Mouse (Mus musculus) neural tube, embryonic 13.5 days (tissue): ENCODE measurements at regions not wholly inside any gene's neighbourhood (a gene's known extent, or its start where the extent isn't known, plus 50 kb on each side); places are given as distances from the start of the nearest gene placed in this dataset.

Experiments
- ATAC-seq: fragments of 200-750 bp; cut with Nextera tagmentation; 2 replicates; pipeline ENCODE4 v1.8.0; 2017; ENCODE audit warnings: low read depth, mild to moderate bottlenecking, moderate TSS enrichment, moderate library complexity
- H3K27ac ChIP-seq: fragments of 300-500 bp; sonication (generic); replicated peaks from 2 replicates; pipeline ENCODE4 v1.5.1; 2015; ENCODE audit warnings: moderate library complexity, mild to moderate bottlenecking, inconsistent platforms
- H3K27me3 ChIP-seq: fragments of 300-500 bp; sonication (generic); 2 replicates; pipeline ENCODE4 v1.6.1; 2015; ENCODE audit warnings: mild to moderate bottlenecking, inconsistent platforms
- H3K36me3 ChIP-seq: fragments of 300-500 bp; sonication (generic); 2 replicates; pipeline ENCODE4 v1.6.1; 2015; ENCODE audit warnings: mild to moderate bottlenecking, inconsistent platforms
- H3K4me1 ChIP-seq: fragments of 300-500 bp; sonication (generic); replicated peaks from 2 replicates; pipeline ENCODE4 v1.6.1; 2015; ENCODE audit warnings: inconsistent platforms
- H3K4me2 ChIP-seq: fragments of 300-500 bp; sonication (generic); 2 replicates; pipeline ENCODE4 v1.6.1; 2015; ENCODE audit warnings: inconsistent platforms, mild to moderate bottlenecking, moderate library complexity
- H3K4me3 ChIP-seq: fragments of 300-500 bp; sonication (generic); 2 replicates; pipeline ENCODE4 v1.5.1; 2015; ENCODE audit warnings: mild to moderate bottlenecking, inconsistent platforms
- H3K9ac ChIP-seq: fragments of 300-500 bp; sonication (generic); 2 replicates; pipeline ENCODE4 v1.6.1; 2015; ENCODE audit warnings: moderate library complexity, mild to moderate bottlenecking, inconsistent platforms
- H3K9me3 ChIP-seq: fragments of 300-500 bp; sonication (generic); 2 replicates; pipeline ENCODE4 v1.6.1; 2016; ENCODE audit warnings: inconsistent platforms
- WGBS: fragments of 180-500 bp; shearing (Covaris S2); methylation state at CpG from one replicate; pipeline ENCODE4 v1.1.7; 2015; 5-methylcytosine and 5-hydroxymethylcytosine counted together

DNA sequence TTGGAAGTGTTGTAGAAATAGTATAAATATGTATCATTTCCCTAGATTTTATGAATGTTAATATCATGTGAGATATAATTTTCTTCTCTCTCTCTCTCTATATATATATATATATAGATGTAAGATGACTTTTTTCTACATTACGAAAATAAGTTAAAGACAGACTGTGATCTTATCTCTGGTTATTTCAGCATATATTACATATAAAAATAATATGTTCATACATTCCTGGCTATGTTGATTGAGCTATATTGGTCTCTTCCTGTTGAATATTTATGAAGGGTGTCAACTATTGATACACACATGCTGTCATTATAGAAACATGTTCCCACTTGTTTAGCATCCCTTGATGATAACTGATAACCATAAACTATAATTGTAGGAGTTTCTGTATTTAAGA is 793.2 kb upstream of the Fat3 start:
- 92% methylated on average over 1 of the region's 1 CpGs for WGBS
- no peaks in the 10 kb centered on the region for H3K9me3 ChIP-seq
- H3K4me3 ChIP-seq, result no peak overlapping the region
- no peak overlapping the region for H3K9ac ChIP-seq
- no peaks in the 10 kb centered on the region for H3K36me3 ChIP-seq
- H3K4me1 ChIP-seq, result no peaks in the 10 kb centered on the region
- H3K27me3 ChIP-seq, result no peaks in the 10 kb centered on the region
- no peak overlapping the region for H3K27ac ChIP-seq
- no peak overlapping the region for H3K4me2 ChIP-seq
- no peak for ATAC-seq

DNA sequence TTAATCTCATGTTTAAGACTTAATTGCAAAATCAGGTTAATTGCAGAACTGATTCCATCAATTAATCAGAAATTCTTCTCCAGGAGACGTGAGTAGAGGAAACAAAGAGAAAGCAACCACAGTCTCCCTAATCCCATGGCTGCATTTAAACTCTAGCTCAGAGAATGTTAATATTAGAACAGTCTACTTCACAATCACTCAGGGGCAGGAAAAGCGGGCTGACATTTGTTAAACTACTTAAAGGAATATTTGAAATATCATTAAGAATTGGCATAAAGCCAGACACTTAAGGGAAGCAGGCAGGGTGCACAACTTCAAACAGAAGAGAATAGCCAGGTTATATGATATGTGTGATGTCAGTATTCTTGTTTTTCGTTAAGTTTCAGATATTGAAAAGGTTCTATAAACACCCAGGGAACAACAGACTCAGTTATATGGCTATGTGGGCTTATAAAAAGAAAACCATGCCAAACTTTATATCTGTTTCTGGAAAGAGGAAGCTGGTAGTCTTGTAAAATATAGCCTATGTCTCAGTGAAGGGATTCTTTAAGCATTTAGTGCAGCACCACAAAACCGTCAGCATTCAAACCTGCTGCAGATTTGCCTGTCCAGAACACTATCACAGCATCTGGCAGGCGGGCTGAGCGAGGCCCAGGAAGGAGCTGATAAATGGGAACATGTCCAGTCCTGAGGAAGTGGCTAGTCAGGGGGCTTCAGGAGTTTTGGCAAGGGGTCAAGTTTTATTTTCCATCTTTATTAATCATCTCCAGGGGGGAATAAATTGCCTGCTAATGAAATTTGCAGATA is 787.9 kb upstream of the Fat3 start:
- Histone ChIP-seq H3K36me3 (no peaks in the 10 kb centered on the region), H3K9me3 (no peaks in the 10 kb centered on the region), H3K27me3 (no peaks in the 10 kb centered on the region), H3K9ac (no peak overlapping the region), H3K27ac (0 out of 2 replicates have a peak overlapping the region, but pooled peaks have one; percentile 14), H3K4me3 (no peak overlapping the region), H3K4me2 (no peak overlapping the region), H3K4me1 (no peaks in the 10 kb centered on the region)
- 54% methylated on average over 6 of the region's 6 CpGs for WGBS
- 0 out of 2 replicates have a peak, but pooled peaks have one; percentile 59 for ATAC-seq

DNA sequence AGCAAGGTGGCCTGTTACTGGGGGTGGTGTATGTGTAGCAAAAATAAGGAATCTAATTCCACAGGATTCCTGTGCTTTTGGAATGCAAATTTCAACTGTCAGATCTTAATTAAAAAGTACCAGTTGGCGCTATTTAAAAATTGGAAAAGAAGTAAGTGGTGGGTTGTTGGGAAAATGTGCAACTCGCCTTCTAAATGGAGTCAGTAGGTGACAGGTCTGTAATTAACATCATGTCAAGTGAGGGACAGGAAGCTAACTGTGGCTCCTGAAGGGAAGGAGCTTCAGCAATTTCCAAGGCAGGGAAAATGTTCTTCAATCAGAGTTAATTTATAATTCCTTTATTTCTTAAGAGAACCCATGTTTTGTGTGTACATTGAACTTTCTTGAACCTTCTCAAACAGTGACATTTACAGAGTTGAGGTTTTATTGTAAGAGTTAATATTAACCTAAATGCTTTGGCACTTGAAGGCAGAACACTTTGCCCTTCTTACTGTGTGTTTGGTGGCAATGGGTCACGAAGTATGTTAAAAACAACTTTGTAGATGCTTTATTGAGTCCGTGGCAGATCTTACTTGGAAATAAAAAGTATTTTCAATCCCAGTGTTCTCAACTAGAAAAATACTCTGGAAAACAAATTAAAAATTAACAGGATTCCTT is 778.4 kb upstream of the Fat3 start:
- no peak overlapping the region for H3K4me2 ChIP-seq
- H3K9me3 ChIP-seq, result no peaks in the 10 kb centered on the region
- H3K4me3 ChIP-seq, result no peak overlapping the region
- no peaks in the 10 kb centered on the region for H3K4me1 ChIP-seq
- no peaks in the 10 kb centered on the region for H3K36me3 ChIP-seq
- no peak for ATAC-seq
- no peaks in the 10 kb centered on the region for H3K27me3 ChIP-seq
- H3K27ac ChIP-seq, result no peak overlapping the region
- H3K9ac ChIP-seq, result no peak overlapping the region
- 83% methylated on average over 4 of the region's 4 CpGs for WGBS

DNA sequence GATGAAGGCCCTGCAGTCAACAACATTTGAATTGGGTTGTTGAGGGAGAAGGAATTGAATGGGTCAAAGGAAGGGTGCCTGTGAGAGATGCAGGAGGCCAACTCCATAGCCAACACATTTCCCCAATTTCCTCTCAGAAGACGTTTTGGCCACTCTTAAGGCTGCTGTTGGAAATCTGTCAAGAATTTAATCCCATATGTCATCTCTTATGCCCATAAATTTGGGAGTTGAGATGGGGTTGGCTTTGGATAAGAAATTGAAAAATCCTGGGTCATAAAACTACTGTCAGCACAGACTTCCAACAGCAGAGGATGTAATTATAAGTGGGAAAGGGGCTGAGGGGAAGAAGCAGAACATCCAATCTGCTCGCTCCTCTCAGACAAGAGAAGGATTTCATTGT is 771.5 kb upstream of the Fat3 start:
- Histone ChIP-seq H3K36me3 (no peaks in the 10 kb centered on the region), H3K27ac (no peak overlapping the region), H3K4me1 (no peaks in the 10 kb centered on the region), H3K4me2 (no peak overlapping the region), H3K9me3 (no peaks in the 10 kb centered on the region), H3K9ac (no peak overlapping the region), H3K27me3 (no peaks in the 10 kb centered on the region), H3K4me3 (no peak overlapping the region)
- ATAC-seq, result no peak
- 60% methylated on average over 2 of the region's 2 CpGs for WGBS

DNA sequence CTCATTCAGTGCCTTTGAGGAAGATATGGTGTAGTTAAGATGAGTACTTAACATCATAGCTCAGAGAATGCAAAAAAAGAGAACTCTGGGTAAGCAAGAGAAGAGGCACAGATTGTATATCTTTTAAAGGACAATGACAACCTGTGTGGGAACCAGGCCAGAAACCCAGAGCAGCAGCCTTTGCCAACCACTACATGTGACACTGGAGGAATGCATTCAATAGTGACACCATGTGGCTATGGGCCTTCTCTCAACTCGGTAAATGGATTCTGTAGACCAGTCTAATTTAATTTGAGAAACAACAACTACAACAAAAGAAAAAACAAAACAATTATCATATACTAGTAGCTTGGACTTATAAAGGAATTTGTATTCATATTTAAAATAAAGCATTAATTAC is 768.5 kb upstream of the Fat3 start:
- Histone ChIP-seq H3K27me3 (no peaks in the 10 kb centered on the region), H3K9ac (no peak overlapping the region), H3K27ac (no peak overlapping the region), H3K4me3 (no peak overlapping the region), H3K9me3 (no peaks in the 10 kb centered on the region), H3K4me2 (no peak overlapping the region), H3K4me1 (no peaks in the 10 kb centered on the region), H3K36me3 (no peaks in the 10 kb centered on the region)
- ATAC-seq, result peak; percentile 53; the same call in 1 of the 2 replicates
- WGBS, result 39% methylated on average over 1 of the region's 1 CpGs

DNA sequence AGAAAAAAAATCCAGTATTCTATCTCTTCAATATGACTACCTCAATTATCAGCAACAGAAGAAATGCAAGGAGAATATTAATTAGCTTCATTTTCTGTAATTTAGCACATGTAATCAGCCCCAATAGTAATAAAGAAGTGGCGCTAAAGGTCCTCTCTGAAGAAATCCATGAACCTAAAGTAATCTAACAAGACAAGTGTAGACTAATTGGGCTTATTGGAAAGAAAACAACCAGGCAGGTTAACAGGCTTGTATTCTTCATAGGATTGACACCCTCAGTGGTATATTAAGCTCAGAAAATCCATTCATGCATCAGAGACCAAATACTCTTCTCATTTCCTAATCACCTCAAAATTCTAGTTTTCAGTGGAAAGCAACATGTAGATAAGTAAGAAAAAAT is 756.1 kb upstream of the Fat3 start:
- no peaks in the 10 kb centered on the region for H3K27me3 ChIP-seq
- ATAC-seq, result no peak
- no peak overlapping the region for H3K4me2 ChIP-seq
- no peak overlapping the region for H3K9ac ChIP-seq
- H3K9me3 ChIP-seq, result no peaks in the 10 kb centered on the region
- H3K36me3 ChIP-seq, result no peaks in the 10 kb centered on the region
- H3K4me3 ChIP-seq, result no peak overlapping the region
- no peak overlapping the region for H3K27ac ChIP-seq
- WGBS, result 88% methylated on average over 1 of the region's 1 CpGs
- no peaks in the 10 kb centered on the region for H3K4me1 ChIP-seq

DNA sequence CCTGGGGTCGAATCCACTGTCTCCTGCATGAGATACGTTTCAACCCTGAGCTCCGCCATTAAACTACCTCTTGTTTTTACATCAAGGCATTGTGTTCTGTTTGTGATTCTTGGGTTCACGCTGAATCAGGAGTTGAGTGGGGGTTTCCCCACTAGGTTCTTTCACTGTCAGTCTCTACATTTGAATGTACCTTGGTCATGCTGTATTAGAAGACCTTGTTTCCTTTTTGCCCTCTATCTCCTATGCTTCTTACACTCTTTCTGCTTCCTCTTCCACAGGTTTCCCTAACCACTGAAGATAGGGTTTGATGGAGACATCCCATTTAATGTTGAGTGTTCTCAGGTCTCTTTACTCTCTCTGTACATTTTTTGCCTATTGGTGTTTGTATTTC is 726.0 kb upstream of the Fat3 start:
- no peak overlapping the region for H3K27ac ChIP-seq
- H3K27me3 ChIP-seq, result no peaks in the 10 kb centered on the region
- H3K9ac ChIP-seq, result no peak overlapping the region
- H3K36me3 ChIP-seq, result no peaks in the 10 kb centered on the region
- H3K4me1 ChIP-seq, result no peaks in the 10 kb centered on the region
- no peak overlapping the region for H3K4me3 ChIP-seq
- WGBS, result 87% methylated on average over 4 of the region's 4 CpGs
- no peak for ATAC-seq
- no peaks in the 10 kb centered on the region for H3K9me3 ChIP-seq
- no peak overlapping the region for H3K4me2 ChIP-seq

DNA sequence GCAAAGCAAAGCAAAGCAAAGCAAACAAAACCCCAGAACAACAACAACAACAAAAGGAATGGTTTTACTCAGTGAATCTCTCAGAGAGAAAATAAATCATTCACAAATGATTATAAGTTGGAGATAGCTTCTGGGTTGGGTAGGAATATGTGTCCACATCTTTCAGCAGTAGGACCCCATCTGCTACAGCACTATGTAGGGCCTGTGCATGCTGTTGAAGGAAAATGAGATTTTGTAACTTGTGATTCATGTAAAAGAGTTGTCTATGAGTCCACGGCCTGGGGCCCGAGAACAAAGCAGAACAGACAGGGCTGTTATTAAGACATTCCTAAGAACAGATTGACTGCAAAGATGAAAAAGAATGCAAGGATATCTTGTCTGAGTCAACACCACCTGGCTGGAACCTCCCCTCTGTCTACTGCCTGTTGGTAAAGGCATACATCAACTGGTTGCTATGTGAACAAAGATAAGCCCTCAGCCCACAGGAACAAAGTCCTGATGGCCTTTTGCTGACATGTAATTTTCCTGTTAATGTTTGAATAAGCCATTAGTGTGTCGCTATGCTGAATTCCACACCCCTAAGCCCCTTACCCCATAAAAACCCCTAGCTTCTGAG is 725.5 kb upstream of the Fat3 start:
- H3K36me3 ChIP-seq, result no peaks in the 10 kb centered on the region
- ATAC-seq, result no peak
- no peaks in the 10 kb centered on the region for H3K27me3 ChIP-seq
- no peak overlapping the region for H3K27ac ChIP-seq
- no peaks in the 10 kb centered on the region for H3K9me3 ChIP-seq
- H3K4me2 ChIP-seq, result no peak overlapping the region
- no peaks in the 10 kb centered on the region for H3K4me1 ChIP-seq
- H3K9ac ChIP-seq, result no peak overlapping the region
- no peak overlapping the region for H3K4me3 ChIP-seq
- 94% methylated on average over 3 of the region's 3 CpGs for WGBS

DNA sequence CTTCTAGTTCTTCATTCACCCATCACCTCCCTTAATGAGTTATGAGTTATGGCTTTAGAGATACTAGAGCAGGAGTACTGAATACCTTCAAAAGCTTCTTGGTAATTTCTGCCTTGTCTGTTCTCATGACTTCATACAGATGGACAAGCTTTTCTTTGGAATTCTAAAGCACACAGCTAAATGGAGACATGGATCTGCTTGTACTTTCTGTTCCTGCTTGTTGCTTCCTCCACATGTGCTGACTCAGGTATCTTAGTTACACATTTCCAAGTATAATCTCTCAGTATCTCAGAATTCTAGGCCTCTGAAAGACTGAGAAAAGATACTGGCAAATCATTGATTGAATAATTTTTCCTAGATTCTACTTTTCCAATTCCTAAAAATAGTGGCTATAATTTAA is 694.3 kb upstream of the Fat3 start:
- ATAC-seq, result no peak
- Histone ChIP-seq H3K9ac (no peak overlapping the region), H3K4me3 (no peak overlapping the region), H3K9me3 (no peaks in the 10 kb centered on the region), H3K4me1 (no peaks in the 10 kb centered on the region), H3K36me3 (no peaks in the 10 kb centered on the region), H3K4me2 (no peak overlapping the region), H3K27me3 (no peaks in the 10 kb centered on the region), H3K27ac (no peak overlapping the region)

DNA sequence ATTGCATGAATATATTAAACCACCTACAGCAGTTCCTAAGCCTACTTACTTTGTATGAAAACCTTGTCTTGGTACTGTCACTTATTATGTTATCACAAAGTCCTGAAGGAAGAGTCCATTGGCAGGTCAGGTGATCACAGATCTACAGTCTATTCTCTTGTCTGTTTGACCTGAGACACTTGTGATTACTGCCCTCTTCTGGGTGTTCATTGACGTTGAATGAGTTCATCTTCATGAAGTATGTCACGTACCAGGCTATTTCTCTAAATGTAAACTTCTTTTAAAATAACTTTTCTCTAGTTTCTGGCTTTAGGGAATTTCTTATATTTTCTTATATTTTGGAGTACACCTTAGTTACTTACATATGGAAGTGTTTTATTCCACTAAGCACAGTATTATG is 688.5 kb upstream of the Fat3 start:
- H3K4me1 ChIP-seq, result no peaks in the 10 kb centered on the region

DNA sequence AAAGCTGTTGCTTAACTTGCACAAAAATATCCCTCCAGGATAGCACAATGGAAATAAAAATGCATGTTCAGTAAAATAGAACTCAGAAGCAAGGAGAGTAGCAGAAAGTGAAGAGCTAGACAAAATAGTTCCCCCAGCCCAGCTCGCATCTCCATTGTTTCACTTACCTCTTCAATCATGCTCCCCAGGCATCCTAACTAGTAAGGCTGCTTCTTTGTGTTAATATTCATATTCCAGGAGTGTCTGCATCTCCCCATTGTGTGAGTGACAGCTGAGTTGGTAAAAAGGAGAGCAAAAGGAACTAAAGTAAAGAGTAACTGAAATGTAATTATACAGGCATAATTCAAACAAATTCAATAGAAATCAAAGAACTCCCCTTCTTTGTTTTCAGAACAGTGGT is 667.1 kb upstream of the Fat3 start:
- Histone ChIP-seq H3K27me3 (no peaks in the 10 kb centered on the region), H3K36me3 (no peaks in the 10 kb centered on the region), H3K4me1 (no peaks in the 10 kb centered on the region), H3K4me2 (no peak overlapping the region), H3K4me3 (no peak overlapping the region), H3K9me3 (no peaks in the 10 kb centered on the region), H3K27ac (no peak overlapping the region), H3K9ac (no peak overlapping the region)
- no peak for ATAC-seq
- WGBS, result 58% methylated on average over 1 of the region's 1 CpGs

More for the DNA sequence above, 688.5 kb upstream of the Fat3 start:
- Histone ChIP-seq H3K36me3 (no peaks in the 10 kb centered on the region), H3K9ac (no peak overlapping the region), H3K4me2 (no peak overlapping the region), H3K27me3 (no peaks in the 10 kb centered on the region), H3K9me3 (no peaks in the 10 kb centered on the region), H3K4me3 (no peak overlapping the region), H3K27ac (no peak overlapping the region)
- WGBS, result 71% methylated on average over 2 of the region's 2 CpGs
- no peak for ATAC-seq

DNA sequence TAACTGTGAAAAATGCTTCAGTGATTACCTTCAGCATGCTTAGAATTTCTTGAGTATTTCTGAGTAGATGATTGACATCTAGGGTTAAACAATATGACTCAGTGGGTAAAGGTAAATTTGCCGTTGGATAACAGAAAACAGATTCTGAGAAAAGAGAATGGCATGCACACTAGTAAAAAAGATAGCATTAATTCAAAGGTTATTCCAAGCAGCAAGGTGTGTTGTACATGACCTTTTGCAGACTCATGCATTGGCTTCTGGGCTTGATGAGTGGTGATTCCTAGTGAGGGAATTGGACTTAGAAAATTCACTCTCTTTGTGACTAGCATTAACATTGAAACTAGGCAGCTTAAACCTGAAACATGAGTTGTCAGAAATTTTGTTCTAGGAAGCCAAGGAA is 665.2 kb upstream of the Fat3 start:
- Histone ChIP-seq H3K27me3 (no peaks in the 10 kb centered on the region), H3K4me3 (no peak overlapping the region), H3K4me1 (no peaks in the 10 kb centered on the region), H3K27ac (no peak overlapping the region), H3K4me2 (no peak overlapping the region), H3K9ac (no peak overlapping the region), H3K9me3 (no peaks in the 10 kb centered on the region), H3K36me3 (no peaks in the 10 kb centered on the region)
- ATAC-seq, result no peak
- 96% methylated on average over 1 of the region's 1 CpGs for WGBS
